Mouse (Mus musculus) MN1 (cell line): ENCODE data around the gene Akap12.

Experiments used
- DNase-seq: peaks from one replicate; pipeline ENCODE4 v3.0.0-alpha.2; 2016; ENCODE audit warnings: low spot score

Gene Akap12

DNA sequence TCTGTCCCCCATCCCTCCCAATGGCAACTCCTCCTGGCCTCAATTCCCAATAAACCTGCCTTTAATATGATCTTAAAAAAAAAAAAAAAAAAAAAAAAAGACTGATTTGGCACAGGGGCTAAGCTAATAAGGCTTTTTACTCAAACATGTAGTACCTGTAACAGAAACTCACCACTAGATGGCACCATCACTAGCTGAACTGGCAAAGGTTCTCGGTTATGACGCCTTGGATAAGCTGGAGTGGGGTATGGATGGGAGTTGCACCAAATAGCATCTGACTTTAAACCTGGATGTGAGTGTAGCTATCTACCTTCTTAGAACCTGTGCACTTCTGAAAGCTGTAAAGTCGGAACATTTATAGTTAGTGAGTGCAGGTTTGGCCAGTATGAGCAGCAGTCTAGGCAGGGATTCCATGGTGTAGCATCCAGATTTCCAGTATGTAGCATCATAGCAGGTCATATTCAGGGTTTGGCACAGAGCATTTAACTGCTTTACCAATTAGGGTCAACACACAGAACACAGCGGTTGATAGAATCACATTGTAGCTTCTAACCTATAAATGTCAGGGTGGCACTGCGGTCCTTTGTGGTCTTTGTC, 138.8 kb downstream of the Akap12 start:
- DNase-seq: peak; percentile 84

DNA sequence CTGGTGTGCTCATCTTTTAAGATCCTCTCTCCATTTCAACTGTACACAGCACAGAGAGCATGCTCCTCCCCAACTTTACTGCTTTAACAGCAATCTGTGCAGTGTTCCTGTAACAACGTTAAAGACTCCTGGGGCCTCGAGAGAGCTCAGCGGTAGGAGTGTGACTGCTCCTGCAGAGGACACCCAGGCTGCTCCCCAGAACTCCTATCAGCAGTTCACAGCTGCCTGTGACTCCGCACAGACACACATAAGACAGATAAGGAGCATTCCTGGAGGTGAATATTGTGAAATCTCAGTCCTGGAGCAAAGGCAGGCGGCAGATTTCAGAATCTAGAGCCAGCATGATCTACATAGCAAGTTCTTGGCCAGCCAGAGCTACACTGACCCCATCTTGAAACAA, 139.3 kb downstream of the Akap12 start:
- DNase-seq: peak; percentile 58

DNA sequence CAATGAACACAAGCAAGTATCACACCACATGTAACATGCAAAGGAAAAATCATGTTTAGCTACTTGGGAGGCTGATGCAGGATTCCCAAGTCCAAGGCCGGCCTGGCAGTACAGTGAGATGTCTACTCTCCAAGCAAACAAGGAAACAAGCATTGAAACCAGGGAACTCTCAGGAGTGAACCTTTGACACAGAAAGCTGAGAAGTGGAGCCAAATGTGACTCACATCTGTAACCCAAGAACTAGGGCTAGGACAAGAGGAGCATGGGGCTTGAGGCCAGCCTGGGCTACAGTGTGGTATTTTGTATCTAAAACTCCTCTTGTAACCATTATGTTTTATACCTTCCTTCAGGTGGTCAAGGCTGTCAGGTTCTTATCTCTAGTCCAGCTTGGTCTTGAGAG, 141.0 kb downstream of the Akap12 start:
- DNase-seq: no peak
